Mouse (Mus musculus) embryo, embryonic 11 days (tissue): ENCODE data around the gene Mob4.
A peak's percentile ranks its signal among the peaks of the same experiment; 100 is the strongest.

Source experiments
- DNase-seq: peaks from one replicate; pipeline ENCODE4 v3.0.0-alpha.2; 2015

Gene Mob4

GRCm38 (mm10) chr1:55133173-55133572 lies 2.1 kb downstream of the Mob4 start:
- no peak for DNase-seq

- DNase-seq: no peak
These were observed 3.3 kb downstream of the Mob4 start for GRCm38 (mm10) chr1:55134301-55134700.

GRCm38 (mm10) chr1:55135846-55136245 lies 4.8 kb downstream of the Mob4 start:
- DNase-seq: no peak

- DNase-seq: no peak
These were observed 13.3 kb downstream of the Mob4 start for GRCm38 (mm10) chr1:55144338-55144737.

GRCm38 (mm10) chr1:55145556-55145955 lies 14.5 kb downstream of the Mob4 start:
- DNase-seq: no peak

- no peak for DNase-seq
These were observed 26.3 kb downstream of the Mob4 start for GRCm38 (mm10) chr1:55157329-55157728.

GRCm38 (mm10) chr1:55158211-55158610 lies 27.2 kb downstream of the Mob4 start:
- no peak for DNase-seq

GRCm38 (mm10) chr1:55158821-55159220 lies 27.8 kb downstream of the Mob4 start:
- DNase-seq: no peak

- DNase-seq: no peak
These were observed 29.2 kb downstream of the Mob4 start for GRCm38 (mm10) chr1:55160218-55160617.

- DNase-seq: no peak
These were observed 30.0 kb downstream of the Mob4 start for GRCm38 (mm10) chr1:55160831-55161638.

GRCm38 (mm10) chr1:55161895-55162294 lies 30.9 kb downstream of the Mob4 start:
- DNase-seq: peak; percentile 48

- DNase-seq: no peak
These were observed 31.8 kb downstream of the Mob4 start for GRCm38 (mm10) chr1:55162781-55163180.

- DNase-seq: no peak
These were observed 33.0 kb downstream of the Mob4 start for GRCm38 (mm10) chr1:55164005-55164404.

GRCm38 (mm10) chr1:55167560-55167959 lies 36.5 kb downstream of the Mob4 start:
- no peak for DNase-seq

GRCm38 (mm10) chr1:55168591-55168990 lies 37.6 kb downstream of the Mob4 start:
- DNase-seq: no peak

- DNase-seq: peak; percentile 8
These were observed 40.6 kb downstream of the Mob4 start for GRCm38 (mm10) chr1:55171361-55172325.

- DNase-seq: no peak
These were observed 42.9 kb downstream of the Mob4 start for GRCm38 (mm10) chr1:55173720-55174557.

GRCm38 (mm10) chr1:55174558-55175034 lies 43.6 kb downstream of the Mob4 start:
- DNase-seq: no peak

- DNase-seq: no peak
These were observed 49.0 kb downstream of the Mob4 start for GRCm38 (mm10) chr1:55179917-55180566.

- no peak for DNase-seq
These were observed 51.4 kb downstream of the Mob4 start for GRCm38 (mm10) chr1:55182392-55182791.

GRCm38 (mm10) chr1:55185718-55186117 lies 54.7 kb downstream of the Mob4 start:
- no peak for DNase-seq

GRCm38 (mm10) chr1:55186592-55187210 lies 55.7 kb downstream of the Mob4 start:
- DNase-seq: no peak
